Mouse (Mus musculus): ENCODE measurements around the gene Egln2.

DNA sequence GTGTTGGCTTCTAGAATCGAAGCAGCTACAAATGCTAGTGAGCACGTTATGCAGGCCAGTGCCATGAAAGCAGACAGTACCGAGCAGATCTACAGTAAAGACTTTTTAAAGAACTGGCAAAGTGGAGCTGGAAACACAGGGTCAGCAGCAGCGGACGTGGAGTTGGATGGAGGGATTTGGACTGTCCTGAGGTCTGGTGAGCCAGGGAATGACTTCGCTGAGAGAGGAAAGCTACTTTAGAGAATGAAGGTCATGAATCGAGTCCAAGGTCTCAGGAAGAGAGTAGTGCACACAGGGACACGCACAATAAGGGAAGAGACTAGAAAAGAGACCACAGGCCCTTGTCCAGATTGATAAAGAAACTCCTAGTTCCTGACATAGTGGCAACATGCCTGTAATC is 31.0 kb upstream of the Egln2 start:
- TF ChIP-seq POLR2A (IDR thresholded peaks at IDR 0.05; ENCODE audit: low read depth, low read length) (no peak), CTCF (conservative IDR thresholded peaks at IDR 0.05; ENCODE audit: insufficient read depth, insufficient read length, low read depth, low read length) (no peak)

Measured in kidney, adult 2 months (tissue).